14 mouse cellular contexts compared by ENCODE assay signal in the genomic region with DNA sequence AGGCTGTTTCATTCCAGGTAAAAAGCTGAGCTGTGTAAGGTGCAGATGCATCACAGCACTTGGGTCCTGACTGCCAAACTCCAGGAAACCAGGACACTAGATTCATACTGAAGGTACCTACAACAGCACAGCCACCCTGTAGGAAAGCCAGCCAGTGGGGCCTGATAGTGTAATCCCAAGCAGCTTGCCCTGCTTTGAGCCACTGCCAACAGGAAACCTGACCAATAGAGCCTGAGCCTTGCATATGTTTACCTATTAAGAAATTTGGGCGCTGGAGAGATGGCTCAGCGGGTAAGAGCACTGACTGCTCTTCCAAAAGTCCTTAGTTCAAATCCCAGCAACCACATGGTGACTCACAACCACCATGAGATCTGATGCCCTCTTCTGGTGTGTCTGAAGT. TPM values are rescaled to one million over a fixed set of nuclear protein-coding genes. Genes with fewer than 3 reads are reported as not detected.
DNase-seq lines count a peak whose midpoint lies in the region; ATAC-seq and TF ChIP-seq lines count a peak whose summit lies in the region.
"Had no signal": no experiment of that assay in that cellular context is flagged by ENCODE, and none has a peak within 500 bp of the region (broad histone marks: within the 10 kb centered on the region; RNA-seq: fewer than 3 reads in every experiment).

No protein-coding gene starts in this region.

- WGBS in heart, adult 2 months, result 56% methylated on average over 2 of the region's 2 CpGs
- 23% methylated on average over 2 of the region's 2 CpGs for WGBS in lung, adult 2 months
- 84% methylated on average over 2 of the region's 2 CpGs for WGBS in midbrain, postnatal 0 days

- no peak for TF ChIP-seq POLR2A in heart, adult 2 months (IDR thresholded peaks at IDR 0.05; ENCODE audit: insufficient read depth, low read depth, low read length)
- no peak for TF ChIP-seq POLR2A in lung, adult 2 months (IDR thresholded peaks at IDR 0.05; ENCODE audit: borderline replicate concordance, extremely low read depth, low read depth, low read length)

- no peak for ATAC-seq in midbrain, postnatal 0 days (ENCODE audit: low FRiP score)
- ATAC-seq: forebrain, embryonic 14.5 days had no signal

- intact Hi-C loops in heart, adult 2 months (cut with DNase I), result no loop called here

- peak in 1 of 2 experiments; percentile 25 for DNase-seq in heart, adult 2 months
- no peak for DNase-seq in heart, postnatal 4 days
- peak; percentile 31 for DNase-seq in lung, postnatal 25 days (ENCODE audit: low spot score)
- no peak for DNase-seq in lung, adult 2 months
- peak; percentile 33 to 36 for DNase-seq in cerebellum, postnatal 10 days
- no peak for DNase-seq in ovary, postnatal 36 days (ENCODE audit: low spot score)
- DNase-seq in midbrain, postnatal 0 days (ENCODE audit: low spot score), result no peak
- DNase-seq: adrenal gland, postnatal 25 days; midbrain, embryonic 14.5 days; retina, postnatal 1 day had no signal

- no peak for TF ChIP-seq EP300 in heart, adult 2 months (IDR thresholded peaks at IDR 0.05; ENCODE audit: insufficient read depth, low read depth, low read length)

- no peak overlapping the region for H3K4me3 ChIP-seq in heart, adult 2 months
- no peak overlapping the region for H3K4me3 ChIP-seq in lung, adult 2 months (replicated peaks; ENCODE audit: extremely low read depth, low read depth, low read length)
- no peak overlapping the region for H3K4me3 ChIP-seq in midbrain, postnatal 0 days (ENCODE audit: low read depth, low read length)
- H3K4me3 ChIP-seq: embryonic facial prominence, embryonic 10.5 days; hindbrain, embryonic 13.5 days; liver, embryonic 15.5 days had no signal

- no peaks in the 10 kb centered on the region for H3K9me3 ChIP-seq in midbrain, postnatal 0 days (ENCODE audit: low read length)
- H3K9me3 ChIP-seq: embryonic facial prominence, embryonic 10.5 days; hindbrain, embryonic 13.5 days; liver, embryonic 15.5 days had no signal

- H3K36me3 ChIP-seq in heart, adult 2 months (ENCODE audit: control insufficient read depth, insufficient read depth, low read length), result peaks cover 3% of the 10 kb centered on the region; the same call in 1 of the 2 replicates
- H3K36me3 ChIP-seq in midbrain, postnatal 0 days (ENCODE audit: insufficient read depth, low read length), result no peaks in the 10 kb centered on the region
- H3K36me3 ChIP-seq: embryonic facial prominence, embryonic 10.5 days; hindbrain, embryonic 13.5 days; liver, embryonic 15.5 days had no signal

- H3K4me1 ChIP-seq in heart, adult 2 months (ENCODE audit: control insufficient read depth, insufficient read depth, low read length), result peaks cover 29% of the 10 kb centered on the region
- peaks cover 4% of the 10 kb centered on the region; the same call in 1 of the 2 replicates for H3K4me1 ChIP-seq in lung, adult 2 months (ENCODE audit: control insufficient read depth, insufficient read depth, low read length)
- no peaks in the 10 kb centered on the region for H3K4me1 ChIP-seq in midbrain, postnatal 0 days (ENCODE audit: insufficient read depth, low read length)

- H3K27ac ChIP-seq in heart, adult 2 months, result peak overlapping the region; percentile 38
- H3K27ac ChIP-seq in midbrain, postnatal 0 days (ENCODE audit: low read depth, low read length), result no peak overlapping the region
- H3K27ac ChIP-seq: embryonic facial prominence, embryonic 10.5 days; hindbrain, embryonic 13.5 days; liver, embryonic 15.5 days had no signal

- no peak overlapping the region for H3K9ac ChIP-seq in heart, adult 2 months (ENCODE audit: low read depth, low read length)
- H3K9ac ChIP-seq in midbrain, postnatal 0 days (replicated peaks; ENCODE audit: low read length, poor library complexity, severe bottlenecking), result no peak overlapping the region
- H3K9ac ChIP-seq: hindbrain, embryonic 13.5 days; liver, embryonic 15.5 days had no signal

- H3K27me3 ChIP-seq in heart, adult 2 months (ENCODE audit: control insufficient read depth, insufficient read depth, low read length), result no peaks in the 10 kb centered on the region
- no peaks in the 10 kb centered on the region for H3K27me3 ChIP-seq in midbrain, postnatal 0 days (ENCODE audit: insufficient read depth, low read length)
- H3K27me3 ChIP-seq: hindbrain, embryonic 13.5 days; liver, embryonic 15.5 days had no signal

- H3K4me2 ChIP-seq in midbrain, postnatal 0 days (ENCODE audit: low read depth, low read length, poor library complexity, severe bottlenecking), result no peak overlapping the region
- H3K4me2 ChIP-seq: hindbrain, embryonic 13.5 days; liver, embryonic 15.5 days had no signal

- no peak for TF ChIP-seq CTCF in heart, adult 2 months (IDR thresholded peaks at IDR 0.05)
- TF ChIP-seq CTCF in lung, adult 2 months (IDR thresholded peaks at IDR 0.05; ENCODE audit: insufficient read depth, low read length), result no peak
- TF ChIP-seq CTCF in midbrain, postnatal 0 days (IDR thresholded peaks at IDR 0.05), result no peak

- H3K79me2 ChIP-seq in heart, adult 2 months (replicated peaks; ENCODE audit: control insufficient read depth, insufficient read depth, low read length), result peaks cover 2% of the 10 kb centered on the region

RNA-seq across cellular contexts. Expression of a gene that starts 8.7 kb away (rescaled TPM):
- 10 to 100 TPM; 67.6 to 74.3 TPM for total RNA-seq in heart, adult 2 months (2021)
- 146 and 164 TPM in 2 replicates for polyA plus RNA-seq in heart, adult 2 months (2012; rRNA removed)
- 10 to 100 TPM; 70.7 to 73.3 TPM for total RNA-seq in heart, postnatal 4 days (2021)
- polyA plus RNA-seq in lung, adult 2 months (2012; rRNA removed), result 33.3 and 66.5 TPM in 2 replicates
- total RNA-seq in midbrain, postnatal 0 days (2014; rRNA removed), result 43.8 and 48.7 TPM in 2 replicates
- polyA plus RNA-seq in midbrain, postnatal 0 days (2015; fragmentation: Nextera tagmentation; extraction: Ambion mirVana), result 47.1 and 48.2 TPM in 2 replicates

RNA-seq across cellular contexts. Expression of a gene that starts 49.0 kb away (rescaled TPM):
- 10 to 100 TPM; 11.1 to 13.3 TPM for total RNA-seq in heart, adult 2 months (2021)
- 10.6 and 15.3 TPM in 2 replicates for polyA plus RNA-seq in heart, adult 2 months (2012; rRNA removed)
- 10 to 100 TPM; 23.0 to 26.4 TPM for total RNA-seq in heart, postnatal 4 days (2021)
- 11.6 and 23.0 TPM in 2 replicates for polyA plus RNA-seq in lung, adult 2 months (2012; rRNA removed)
- total RNA-seq in midbrain, postnatal 0 days (2014; rRNA removed), result 48.5 and 60.1 TPM in 2 replicates
- polyA plus RNA-seq in midbrain, postnatal 0 days (2015; fragmentation: Nextera tagmentation; extraction: Ambion mirVana), result 27.6 and 29.6 TPM in 2 replicates

RNA-seq across cellular contexts. Expression of a gene that starts 51.2 kb away (rescaled TPM):
- total RNA-seq in heart, adult 2 months (2021), result 1 to 10 TPM; 7.7 to 9.0 TPM
- 10.1 and 11.9 TPM in 2 replicates for polyA plus RNA-seq in heart, adult 2 months (2012; rRNA removed)
- total RNA-seq in heart, postnatal 4 days (2021), result 10 to 100 TPM; 15.0 to 16.6 TPM
- 40.0 and 58.0 TPM in 2 replicates for polyA plus RNA-seq in lung, adult 2 months (2012; rRNA removed)
- total RNA-seq in midbrain, postnatal 0 days (2014; rRNA removed), result 10.1 and 12.9 TPM in 2 replicates
- 13.2 and 15.1 TPM in 2 replicates for polyA plus RNA-seq in midbrain, postnatal 0 days (2015; fragmentation: Nextera tagmentation; extraction: Ambion mirVana)

Comparison
In these comparisons a context has a peak if more than half of its experiments do, and no peak if none do; other contexts are left out.
1. DNase-seq: peak in lung, postnatal 25 days (single experiment) and cerebellum, postnatal 10 days (2 of 2); none in heart, postnatal 4 days (single experiment), lung, adult 2 months (single experiment), ovary, postnatal 36 days (single experiment) and midbrain, postnatal 0 days (single experiment).